Comparison of ENCODE assay signal across 10 mouse cellular contexts in the genomic region with DNA sequence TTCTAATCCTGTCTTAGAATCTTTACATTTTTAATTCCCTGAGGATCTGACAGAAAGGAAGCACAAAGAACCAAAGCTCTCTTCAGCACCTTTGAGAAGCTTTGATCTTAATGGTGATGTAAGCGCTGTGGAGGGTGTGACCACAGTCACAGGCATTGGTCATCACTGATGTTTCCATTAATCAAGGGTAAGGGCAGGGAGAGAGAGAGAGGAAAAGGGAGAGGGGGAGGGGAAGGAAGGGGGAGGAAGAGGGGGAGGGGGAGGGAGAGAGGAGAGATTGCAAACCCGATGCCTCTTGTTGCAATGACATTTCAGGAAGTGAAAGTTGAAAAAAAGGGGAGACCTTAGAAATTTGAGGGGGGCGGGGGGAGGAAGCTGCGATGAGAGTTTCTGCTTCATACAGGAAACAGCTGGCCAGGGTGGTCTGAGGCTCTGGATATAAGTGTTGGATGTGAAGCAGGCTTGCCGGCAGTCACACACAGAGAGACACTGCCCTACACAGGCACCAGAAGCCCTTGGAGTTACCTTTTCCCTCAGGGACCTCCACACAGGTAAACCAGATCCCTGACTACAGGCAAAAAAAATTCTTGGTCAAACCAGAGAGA. TPM values are rescaled to one million over a fixed set of nuclear protein-coding genes. Genes with fewer than 3 reads are reported as not detected.
DNase-seq lines count a peak whose midpoint lies in the region; ATAC-seq lines count a peak whose summit lies in the region.
"Had no signal": no experiment of that assay in that cellular context is flagged by ENCODE, and none has a peak within 500 bp of the region (broad histone marks: within the 10 kb centered on the region; RNA-seq: fewer than 3 reads in every experiment).

No protein-coding gene starts in this region.

- peak overlapping the region; percentile 54; the same call in 1 of the 2 replicates for H3K4me2 ChIP-seq in liver, embryonic 13.5 days
- H3K4me2 ChIP-seq in hindbrain, embryonic 11.5 days (replicated peaks; ENCODE audit: low read depth, low read length): no peak overlapping the region
- H3K4me2 ChIP-seq: hindbrain, embryonic 15.5 days had no signal

- DNase-seq in layer of hippocampus, adult 9-11 months: peak; percentile 56
- DNase-seq in layer of hippocampus, adult 11-12 months (ENCODE audit: low spot score): no peak
- no peak for DNase-seq in liver, embryonic 13.5 days
- peak; percentile 82 for DNase-seq in thymus, postnatal 0 days (ENCODE audit: low spot score)
- no peak for DNase-seq in hindbrain, embryonic 11.5 days (ENCODE audit: low spot score)
- DNase-seq in adrenal gland, adult 8-10 months: no peak
- DNase-seq: gastrocnemius, postnatal 10 days; right cerebral cortex, adult 18-20 months had no signal

- H3K27ac ChIP-seq in liver, embryonic 13.5 days: no peak overlapping the region
- H3K27ac ChIP-seq in hindbrain, embryonic 11.5 days (ENCODE audit: low read depth, low read length): no peak overlapping the region
- H3K27ac ChIP-seq: hindbrain, embryonic 15.5 days had no signal

- H3K4me1 ChIP-seq in liver, embryonic 13.5 days (replicated peaks): peaks cover 58% of the 10 kb centered on the region
- H3K4me1 ChIP-seq in hindbrain, embryonic 11.5 days (replicated peaks; ENCODE audit: control insufficient read depth, insufficient read depth, low read length): no peaks in the 10 kb centered on the region
- H3K4me1 ChIP-seq: hindbrain, embryonic 15.5 days had no signal

- H3K27me3 ChIP-seq in liver, embryonic 13.5 days: no peaks in the 10 kb centered on the region
- no peaks in the 10 kb centered on the region for H3K27me3 ChIP-seq in hindbrain, embryonic 11.5 days (ENCODE audit: control insufficient read depth, insufficient read depth, low read length)
- H3K27me3 ChIP-seq: hindbrain, embryonic 15.5 days had no signal

- no peak overlapping the region; the same call in 1 of the 2 replicates for H3K9ac ChIP-seq in liver, embryonic 13.5 days
- no peak overlapping the region for H3K9ac ChIP-seq in hindbrain, embryonic 11.5 days (ENCODE audit: low read depth, low read length)
- H3K9ac ChIP-seq: hindbrain, embryonic 15.5 days had no signal

- no peaks in the 10 kb centered on the region for H3K9me3 ChIP-seq in liver, embryonic 13.5 days (replicated peaks)
- H3K9me3 ChIP-seq in hindbrain, embryonic 11.5 days (ENCODE audit: control insufficient read depth, low read length): no peaks in the 10 kb centered on the region
- H3K9me3 ChIP-seq: hindbrain, embryonic 15.5 days had no signal

- ATAC-seq in common myeloid progenitor, adult 5-6 weeks (replicated peaks; ENCODE audit: low read depth, poor library complexity, severe bottlenecking): peak; percentile 67
- ATAC-seq in liver, embryonic 13.5 days (ENCODE audit: low read depth): no peak
- ATAC-seq in hindbrain, embryonic 11.5 days (ENCODE audit: low FRiP score): no peak

- WGBS in liver, embryonic 13.5 days (ENCODE audit: insufficient replicate concordance): 7% methylated on average over 5 of the region's 5 CpGs
- 48% methylated on average over 5 of the region's 5 CpGs for WGBS in hindbrain, embryonic 11.5 days

- H3K4me3 ChIP-seq in liver, embryonic 13.5 days (replicated peaks): no peak overlapping the region
- H3K4me3 ChIP-seq in hindbrain, embryonic 11.5 days (ENCODE audit: low read depth, low read length): no peak overlapping the region
- H3K4me3 ChIP-seq: hindbrain, embryonic 15.5 days had no signal

- H3K36me3 ChIP-seq in liver, embryonic 13.5 days: no peaks in the 10 kb centered on the region
- H3K36me3 ChIP-seq in hindbrain, embryonic 11.5 days (ENCODE audit: control insufficient read depth, insufficient read depth, low read length): no peaks in the 10 kb centered on the region
- H3K36me3 ChIP-seq: hindbrain, embryonic 15.5 days had no signal

RNA-seq across cellular contexts. Expression of gene Ston2, which starts 31.5 kb away (rescaled TPM):
- 1.8 and 3.0 TPM in 2 replicates for total RNA-seq in common myeloid progenitor, adult 5-6 weeks (2017)
- 25.0 and 25.2 TPM in 2 replicates for polyA plus RNA-seq in liver, embryonic 13.5 days (2015; fragmentation: Nextera tagmentation; extraction: Ambion mirVana)
- polyA plus RNA-seq in thymus, postnatal 0 days (2015; fragmentation: Nextera tagmentation; extraction: Ambion mirVana): 7.6 and 7.9 TPM in 2 replicates
- polyA plus RNA-seq in hindbrain, embryonic 11.5 days (2014; fragmentation: Nextera tagmentation; extraction: Ambion mirVana): 6.8 and 10.5 TPM in 2 replicates
- total RNA-seq in adrenal gland, adult 8-10 months (2022): 10 to 100 TPM in 1 of 4 experiments, 1 to 10 TPM in 3; 4.6 to 10.7 (median 7.1) TPM

Comparison
In these comparisons a context has a peak if more than half of its experiments do, and no peak if none do; other contexts are left out.
1. DNase-seq: peak in layer of hippocampus, adult 9-11 months (single experiment) and thymus, postnatal 0 days (single experiment); none in layer of hippocampus, adult 11-12 months (single experiment), liver, embryonic 13.5 days (single experiment), hindbrain, embryonic 11.5 days (single experiment) and adrenal gland, adult 8-10 months (single experiment).